Mouse (Mus musculus): ENCODE measurements around the gene Fis1. TPM values are rescaled to one million over a fixed set of nuclear protein-coding genes. Genes with fewer than 3 reads are reported as not detected.

Gene Fis1
- polyA plus RNA-seq (2012; rRNA removed) = 282 and 315 TPM in 2 replicates

DNA sequence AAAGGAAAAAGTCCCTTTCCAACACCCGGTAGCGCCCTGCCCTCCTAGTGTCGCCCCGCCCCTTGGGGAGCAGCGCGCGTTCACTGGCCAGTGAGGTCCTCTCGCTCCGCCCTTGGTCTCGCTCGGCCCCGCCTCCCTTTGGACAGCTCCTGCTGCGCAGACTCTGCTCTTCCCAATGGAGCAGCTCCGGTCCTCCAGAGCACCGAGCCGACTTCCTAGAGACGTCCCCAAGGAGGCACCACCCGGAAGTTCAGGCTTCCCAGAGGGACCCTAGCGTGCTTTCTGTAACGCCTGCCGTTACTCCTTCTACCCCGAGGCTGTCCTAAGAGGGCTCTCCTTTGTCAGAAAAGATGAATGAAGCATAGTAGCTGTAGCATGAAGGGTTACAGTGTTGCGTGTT is at the start of gene Fis1:
Gene Fis1 (plus strand): TSS at position 261 of the 400 bp plus-strand sequence.

DNA sequence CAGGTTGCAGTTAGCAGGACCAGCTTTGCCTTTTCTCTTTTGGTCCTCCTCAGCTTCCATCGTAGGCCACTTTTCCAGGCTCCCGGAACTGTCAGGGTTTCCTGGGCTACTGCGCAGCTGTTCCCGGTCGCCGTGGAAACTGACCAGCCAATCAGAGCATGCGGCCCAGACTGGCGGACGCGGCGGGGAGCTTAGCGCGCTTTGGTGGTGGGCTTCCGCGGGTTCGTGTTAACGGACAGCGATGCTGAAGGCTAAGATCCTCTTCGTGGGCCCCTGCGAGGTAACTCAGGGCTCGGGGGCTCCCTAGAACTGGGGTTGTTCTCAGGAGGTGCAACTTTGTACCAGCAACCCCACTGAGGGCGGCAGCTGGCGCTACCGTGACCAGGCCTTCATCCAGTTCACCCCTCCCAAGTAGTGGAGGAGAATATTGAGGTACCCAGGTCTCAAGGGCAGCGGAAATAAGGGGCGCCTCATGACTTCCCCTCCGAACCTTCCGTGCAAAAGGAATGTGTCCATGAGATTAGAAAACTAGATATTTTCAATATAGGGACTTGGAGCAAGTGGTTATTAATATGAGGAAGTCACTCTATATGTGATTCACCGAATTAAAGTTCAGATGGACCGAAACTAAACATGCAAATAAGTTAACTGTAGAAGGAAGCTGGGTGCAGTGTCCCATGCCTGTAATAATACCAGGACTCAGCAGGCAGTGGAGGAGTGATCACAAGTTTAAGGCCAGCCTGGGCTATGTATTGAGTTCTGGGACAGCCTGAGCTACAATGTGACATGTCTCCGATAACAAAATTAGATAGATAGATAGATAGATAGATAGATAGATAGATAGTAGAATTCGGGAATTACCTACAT is 44.9 kb upstream of the Fis1 start, which contains the start of gene Ift22:
Gene Ift22 (plus strand): TSS at position 160 of the 867 bp plus-strand sequence.

DNA sequence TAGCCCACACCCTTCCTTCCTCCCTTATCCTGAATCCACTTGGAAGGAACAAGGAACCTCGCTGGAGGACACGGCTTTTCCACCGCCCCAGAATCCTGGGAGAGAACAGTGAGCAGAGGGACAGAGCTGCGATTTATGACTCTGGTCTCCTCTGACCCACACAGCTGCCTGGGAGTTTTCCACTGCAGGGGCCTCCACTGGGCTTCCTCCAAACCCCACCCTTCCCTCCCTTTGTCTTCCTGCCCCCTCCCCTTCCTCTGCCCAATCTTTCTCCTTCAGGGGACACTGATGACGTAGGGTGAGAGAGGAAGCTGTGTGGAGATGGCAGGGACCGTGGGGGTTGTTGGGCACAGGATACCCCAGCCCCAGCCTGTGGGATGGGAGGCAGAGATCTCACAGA is 13.3 kb downstream of the Fis1 start, which contains the start of gene Cldn15:
Gene Cldn15 (plus strand): TSS at position 286 of the 400 bp plus-strand sequence.

DNA sequence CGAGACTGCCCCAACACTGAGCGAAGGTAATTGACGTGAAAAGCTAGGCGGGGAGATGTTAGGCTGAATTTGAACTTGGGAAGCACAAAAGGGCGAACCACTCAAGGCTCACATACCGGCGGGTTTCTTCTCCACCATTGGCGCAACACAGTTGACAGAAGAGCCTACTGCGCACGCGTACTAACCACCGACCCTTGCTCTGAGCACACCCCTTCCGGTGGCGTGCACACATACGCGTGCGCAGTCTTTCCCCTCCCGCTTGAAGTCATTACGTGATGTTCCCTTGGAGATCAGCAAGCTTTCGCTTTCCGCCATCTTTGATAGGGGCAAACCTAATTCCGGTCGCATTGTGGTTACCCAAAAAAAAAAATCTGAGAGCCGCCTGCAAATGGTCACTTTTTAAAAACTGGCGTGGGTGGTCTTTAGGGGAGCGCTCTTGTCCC is 33.6 kb downstream of the Fis1 start, which contains the start of gene Plod3:
Gene Plod3 (plus strand): TSS at position 325 of the 443 bp plus-strand sequence.

DNA sequence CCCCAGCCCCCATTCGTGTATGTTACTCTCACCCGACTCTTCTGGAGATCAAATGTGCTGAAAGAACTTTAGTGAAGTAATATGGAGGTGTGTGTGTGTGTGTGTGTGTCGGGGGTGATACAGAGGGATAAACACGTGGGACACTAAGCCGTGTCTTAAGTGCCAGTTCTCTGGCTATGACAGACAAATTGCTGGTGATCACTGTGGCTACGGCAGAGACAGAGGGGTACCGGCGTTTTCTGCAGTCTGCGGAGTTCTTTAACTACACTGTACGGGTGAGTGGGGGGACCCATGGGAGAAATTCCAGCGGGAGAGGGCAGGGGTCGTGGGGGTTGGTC is 34.8 kb downstream of the Fis1 start, which contains the start of gene Znhit1:
Gene Znhit1 (minus strand): TSS at position 88 of the 338 bp plus-strand sequence.

Other genes with a start within 250 kb of the Fis1 start
- 73.8 and 135 TPM in 2 replicates for gene Col26a1, start 70.1 kb upstream of the Fis1 start, polyA plus RNA-seq (2012; rRNA removed)
- 49.8 and 57.5 TPM in 2 replicates for gene Ift22, start 45.1 kb upstream of the Fis1 start, polyA plus RNA-seq (2012; rRNA removed)
- 0.52 and 0.92 TPM in 2 replicates for gene Cldn15, start 13.3 kb downstream of the Fis1 start, polyA plus RNA-seq (2012; rRNA removed)
- gene Plod3, start 33.7 kb downstream of the Fis1 start, polyA plus RNA-seq (2012; rRNA removed) = 63.1 and 65.2 TPM in 2 replicates
- 68.7 and 98.2 TPM in 2 replicates for gene Znhit1, start 34.7 kb downstream of the Fis1 start, polyA plus RNA-seq (2012; rRNA removed)
- 0.83 and 1.0 TPM in 2 replicates for gene Vgf, start 73.1 kb downstream of the Fis1 start, polyA plus RNA-seq (2012; rRNA removed)
- gene Ap1s1, start 92.9 kb downstream of the Fis1 start, polyA plus RNA-seq (2012; rRNA removed) = 106 and 146 TPM in 2 replicates
- gene Serpine1, start 119.0 kb downstream of the Fis1 start, polyA plus RNA-seq (2012; rRNA removed) = 0.54 and 1.7 TPM in 2 replicates
- 3.0 and 3.7 TPM in 2 replicates for gene Trim56, start 162.9 kb downstream of the Fis1 start, polyA plus RNA-seq (2012; rRNA removed)
- gene Muc3, start 196.0 kb downstream of the Fis1 start, polyA plus RNA-seq (2012; rRNA removed) = 0.05 TPM in 1 of 2 replicates, not detected in the other